Mouse (Mus musculus) neural tube, embryonic 14.5 days (tissue): Measurements from ENCODE around the gene Cct8l1. TPM values are rescaled to one million over a fixed set of nuclear protein-coding genes. Genes with fewer than 3 reads are reported as not detected.

Experiments
- ATAC-seq: fragments of 200-750 bp; cut with Nextera tagmentation; 2 replicates; pipeline ENCODE4 v1.8.0; 2017; ENCODE audit warnings: low read depth, mild to moderate bottlenecking, moderate TSS enrichment, moderate library complexity
- H3K27ac ChIP-seq: fragments of 300-500 bp; sonication (generic); 2 replicates; pipeline ENCODE4 v1.5.1; 2014; ENCODE audit warnings: low read depth, mild to moderate bottlenecking, control low read depth, low read length, moderate library complexity, mixed read lengths
- H3K27me3 ChIP-seq: fragments of 300-500 bp; sonication (generic); 2 replicates; pipeline ENCODE4 v1.6.1; 2014; ENCODE audit warnings: low read length; ENCODE audit not compliant: control insufficient read depth, insufficient read depth
- H3K36me3 ChIP-seq: fragments of 300-500 bp; sonication (generic); 2 replicates; pipeline ENCODE4 v1.6.1; 2014; ENCODE audit warnings: low read length, mixed read lengths; ENCODE audit not compliant: control insufficient read depth, insufficient read depth
- H3K4me1 ChIP-seq: fragments of 300-500 bp; sonication (generic); 2 replicates; pipeline ENCODE4 v1.6.1; 2014; ENCODE audit warnings: low read length; ENCODE audit not compliant: control insufficient read depth, insufficient read depth
- H3K4me2 ChIP-seq: fragments of 300-500 bp; sonication (generic); 2 replicates; pipeline ENCODE4 v1.6.1; 2014; ENCODE audit warnings: mild to moderate bottlenecking, low read depth, low read length, control low read depth
- H3K4me3 ChIP-seq: fragments of 300-500 bp; sonication (generic); 2 replicates; pipeline ENCODE4 v1.5.1; 2014; ENCODE audit warnings: low read depth, low read length, control low read depth, mixed read lengths
- H3K9ac ChIP-seq: fragments of 300-500 bp; sonication (generic); replicated peaks from 2 replicates; pipeline ENCODE4 v1.6.1; 2014; ENCODE audit warnings: low read depth, mild to moderate bottlenecking, control low read depth, low read length, mixed read lengths
- H3K9me3 ChIP-seq: fragments of 300-500 bp; sonication (generic); 2 replicates; pipeline ENCODE4 v1.6.1; 2016; ENCODE audit warnings: low read length; ENCODE audit not compliant: control insufficient read depth
- WGBS: fragments of 180-500 bp; shearing (Covaris S2); extraction: QIAGEN DNeasy Blood & Tissue Kit; methylation state at CpG from one replicate; pipeline ENCODE4 v1.1.7; 2014; 5-methylcytosine and 5-hydroxymethylcytosine counted together
- polyA plus RNA-seq: library from polyadenylated mRNA; unstranded; fragments of >200 nt; fragmentation: Nextera tagmentation; extraction: Ambion mirVana; gene quantifications from 2 replicates; pipeline ENCODE4 v1.2.1, GENCODE M21; 2014

The Cct8l1 gene
- polyA plus RNA-seq, 1 experiment from 2014 or later: not detected

DNA sequence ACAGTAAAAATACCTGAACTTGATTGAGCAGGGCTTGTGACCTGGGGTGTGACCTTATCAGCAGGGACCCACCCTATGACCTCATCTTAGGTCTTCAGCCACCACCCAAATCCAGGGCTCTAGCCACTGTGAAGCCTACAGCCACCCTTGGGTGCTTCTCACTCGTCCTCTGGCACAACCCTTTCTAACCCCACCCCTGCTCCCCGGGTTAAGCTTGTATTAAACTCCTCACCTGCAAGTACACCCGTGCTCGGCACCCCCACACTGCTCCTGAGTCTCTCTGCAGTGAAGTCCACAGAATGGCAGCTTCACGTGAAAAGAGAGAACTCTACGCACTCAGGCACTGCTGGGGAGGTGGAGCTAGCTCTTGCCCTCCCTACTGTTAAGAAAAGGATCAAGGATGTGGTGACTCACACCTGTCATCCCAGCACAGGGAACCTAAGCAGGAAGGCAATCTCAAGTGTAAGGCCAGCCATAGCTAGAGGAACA is 21.1 kb downstream of the Cct8l1 start:
- H3K4me3 ChIP-seq: no peak overlapping the region
- no peak for ATAC-seq
- H3K4me2 ChIP-seq: no peak overlapping the region
- no peaks in the 10 kb centered on the region for H3K27me3 ChIP-seq
- no peaks in the 10 kb centered on the region for H3K9me3 ChIP-seq
- H3K9ac ChIP-seq: no peak overlapping the region
- H3K4me1 ChIP-seq: no peaks in the 10 kb centered on the region
- WGBS: 49% methylated on average over 6 of the region's 6 CpGs
- H3K36me3 ChIP-seq: no peaks in the 10 kb centered on the region
- H3K27ac ChIP-seq: no peak overlapping the region

DNA sequence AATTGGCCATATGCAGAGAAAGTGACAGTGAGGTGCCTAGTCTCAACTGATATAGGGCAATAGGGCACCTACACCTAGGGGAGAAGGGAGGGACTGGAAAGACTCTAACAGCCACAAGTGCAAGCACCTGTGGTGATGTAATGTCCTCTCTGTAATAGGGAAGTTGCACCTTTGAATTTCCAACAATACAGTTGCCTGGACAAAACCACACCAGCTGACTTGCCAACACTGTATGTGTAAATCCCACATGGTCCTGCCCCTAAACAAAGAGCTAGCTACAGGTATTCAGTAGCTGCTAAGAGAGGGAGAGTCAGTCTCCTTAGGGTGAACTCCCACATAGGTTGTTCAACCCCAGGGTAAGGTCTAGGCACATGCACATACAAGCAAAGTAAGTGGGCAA is 24.5 kb downstream of the Cct8l1 start:
- Histone ChIP-seq H3K27ac (no peak overlapping the region), H3K4me2 (no peak overlapping the region), H3K4me3 (no peak overlapping the region), H3K9me3 (no peaks in the 10 kb centered on the region), H3K27me3 (no peaks in the 10 kb centered on the region), H3K4me1 (no peaks in the 10 kb centered on the region), H3K36me3 (no peaks in the 10 kb centered on the region), H3K9ac (no peak overlapping the region)
- no peak for ATAC-seq

DNA sequence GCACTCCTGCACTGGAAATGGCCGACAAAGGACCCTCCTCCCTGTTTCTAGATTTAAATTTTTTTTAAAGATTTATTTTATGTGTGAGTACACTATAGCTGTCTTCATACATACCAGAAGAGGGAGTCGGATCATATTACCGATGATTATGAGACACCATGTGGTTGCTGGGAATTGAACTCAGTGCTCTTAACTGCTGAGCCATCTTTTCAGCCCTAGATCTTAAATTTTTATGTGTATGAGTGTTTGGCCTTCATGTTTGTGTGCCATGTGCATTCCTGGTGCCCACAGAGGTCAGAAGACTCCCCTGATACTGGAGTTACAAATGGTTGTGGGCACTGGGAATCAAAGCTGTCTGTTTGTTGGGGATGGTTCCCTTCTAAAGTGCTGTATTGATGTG is 25.1 kb downstream of the Cct8l1 start:
- no peak for ATAC-seq
- WGBS: 84% methylated on average over 3 of the region's 3 CpGs

GRCm38 (mm10) chr5:25541661-25542060 is 25.8 kb downstream of the Cct8l1 start:
- 71% methylated on average over 2 of the region's 2 CpGs for WGBS
- Histone ChIP-seq H3K27ac (no peak overlapping the region), H3K9me3 (no peaks in the 10 kb centered on the region), H3K4me3 (no peak overlapping the region), H3K4me1 (no peaks in the 10 kb centered on the region), H3K27me3 (no peaks in the 10 kb centered on the region), H3K36me3 (no peaks in the 10 kb centered on the region), H3K4me2 (no peak overlapping the region), H3K9ac (no peak overlapping the region)
- ATAC-seq: no peak

More for the DNA sequence above, 25.1 kb downstream of the Cct8l1 start:
- Histone ChIP-seq H3K36me3 (no peaks in the 10 kb centered on the region), H3K4me2 (no peak overlapping the region), H3K27me3 (no peaks in the 10 kb centered on the region), H3K9ac (no peak overlapping the region), H3K4me3 (no peak overlapping the region), H3K9me3 (no peaks in the 10 kb centered on the region), H3K27ac (no peak overlapping the region), H3K4me1 (no peaks in the 10 kb centered on the region)

GRCm38 (mm10) chr5:25544061-25544460 is 28.2 kb downstream of the Cct8l1 start:
- Histone ChIP-seq H3K9ac (no peak overlapping the region), H3K4me2 (no peak overlapping the region), H3K4me3 (no peak overlapping the region), H3K27ac (no peak overlapping the region), H3K9me3 (no peaks in the 10 kb centered on the region), H3K36me3 (no peaks in the 10 kb centered on the region), H3K4me1 (no peaks in the 10 kb centered on the region), H3K27me3 (no peaks in the 10 kb centered on the region)
- WGBS: 88% methylated on average over 3 of the region's 3 CpGs
- no peak for ATAC-seq

DNA sequence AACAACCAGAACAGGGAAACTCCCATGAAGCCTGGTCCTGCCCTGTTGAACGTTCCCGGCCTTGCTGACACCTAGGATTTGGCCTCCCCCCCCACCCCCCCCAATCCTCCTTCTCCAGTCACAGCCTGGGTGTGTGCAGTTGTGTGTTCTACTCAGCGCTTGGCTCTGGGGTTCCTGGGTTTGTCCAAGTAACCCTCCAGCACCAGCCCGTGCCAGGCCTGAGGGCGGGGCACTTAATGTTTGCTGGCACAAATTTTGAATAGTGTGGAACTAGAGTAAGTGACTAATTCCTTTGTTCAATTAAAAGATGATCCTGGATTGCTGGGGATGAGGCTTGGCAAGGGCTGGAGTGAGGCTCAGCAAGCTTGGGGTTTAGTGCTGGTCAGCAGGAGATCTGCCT is 28.7 kb downstream of the Cct8l1 start:
- no peak overlapping the region for H3K9ac ChIP-seq
- H3K4me2 ChIP-seq: no peak overlapping the region
- H3K36me3 ChIP-seq: no peaks in the 10 kb centered on the region
- H3K27me3 ChIP-seq: no peaks in the 10 kb centered on the region
- no peaks in the 10 kb centered on the region for H3K9me3 ChIP-seq
- no peak for ATAC-seq
- no peak overlapping the region for H3K4me3 ChIP-seq
- WGBS: 88% methylated on average over 5 of the region's 5 CpGs
- no peak overlapping the region for H3K27ac ChIP-seq
- H3K4me1 ChIP-seq: no peaks in the 10 kb centered on the region

GRCm38 (mm10) chr5:25546912-25547311 is 31.0 kb downstream of the Cct8l1 start:
- 100% methylated on average over 2 of the region's 2 CpGs for WGBS
- Histone ChIP-seq H3K9me3 (no peaks in the 10 kb centered on the region), H3K27ac (no peak overlapping the region), H3K4me3 (no peak overlapping the region), H3K4me1 (no peaks in the 10 kb centered on the region), H3K4me2 (no peak overlapping the region), H3K27me3 (no peaks in the 10 kb centered on the region), H3K9ac (no peak overlapping the region), H3K36me3 (no peaks in the 10 kb centered on the region)
- no peak for ATAC-seq

GRCm38 (mm10) chr5:25550912-25551311 is 35.0 kb downstream of the Cct8l1 start:
- no peak for ATAC-seq

GRCm38 (mm10) chr5:25554210-25554609 is 38.3 kb downstream of the Cct8l1 start:
- Histone ChIP-seq H3K27me3 (no peaks in the 10 kb centered on the region), H3K4me1 (no peaks in the 10 kb centered on the region), H3K4me2 (no peak overlapping the region), H3K4me3 (no peak overlapping the region), H3K36me3 (no peaks in the 10 kb centered on the region), H3K9ac (no peak overlapping the region), H3K9me3 (no peaks in the 10 kb centered on the region), H3K27ac (no peak overlapping the region)
- WGBS: 89% methylated on average over 1 of the region's 1 CpGs
- ATAC-seq: no peak

More at GRCm38 (mm10) chr5:25550912-25551311, 35.0 kb downstream of the Cct8l1 start:
- Histone ChIP-seq H3K4me2 (no peak overlapping the region), H3K9ac (no peak overlapping the region), H3K27me3 (no peaks in the 10 kb centered on the region), H3K4me1 (no peaks in the 10 kb centered on the region), H3K36me3 (no peaks in the 10 kb centered on the region), H3K27ac (no peak overlapping the region), H3K4me3 (no peak overlapping the region), H3K9me3 (no peaks in the 10 kb centered on the region)
- 90% methylated on average over 1 of the region's 1 CpGs for WGBS

DNA sequence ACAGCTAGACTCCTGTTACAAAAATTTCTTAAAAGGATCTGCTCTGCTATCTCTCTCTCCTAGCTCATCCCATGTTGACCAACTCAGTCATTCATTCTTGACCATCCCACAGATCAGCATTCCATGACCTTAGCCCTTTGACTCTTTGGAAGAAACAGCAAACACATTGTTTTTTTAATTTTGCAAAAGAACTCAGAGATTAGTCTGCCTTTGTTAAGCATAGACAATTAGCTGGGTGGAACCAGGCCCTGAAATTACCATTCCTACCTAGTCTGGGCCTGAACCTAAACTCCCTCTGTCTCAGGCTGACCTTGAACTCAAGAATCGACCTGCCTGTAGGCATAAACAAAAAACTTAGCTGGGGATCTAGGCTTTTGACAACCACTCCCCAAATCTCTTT is 38.8 kb downstream of the Cct8l1 start:
- Histone ChIP-seq H3K36me3 (no peaks in the 10 kb centered on the region), H3K27ac (no peak overlapping the region), H3K4me1 (no peaks in the 10 kb centered on the region), H3K27me3 (no peaks in the 10 kb centered on the region), H3K4me3 (no peak overlapping the region), H3K4me2 (no peak overlapping the region), H3K9me3 (no peaks in the 10 kb centered on the region), H3K9ac (no peak overlapping the region)
- no peak for ATAC-seq
- WGBS: 66% methylated on average over 1 of the region's 1 CpGs
